Mouse (Mus musculus): Measurements from ENCODE around the gene Plekha7. TPM values are rescaled to one million over a fixed set of nuclear protein-coding genes. Genes with fewer than 3 reads are reported as not detected.
A peak's percentile ranks its signal among the peaks of the same experiment; 100 is the strongest.
"Not testable (repeated sequence)": the region's sequence is repeated elsewhere in the genome, so short reads cannot be mapped to it uniquely, and the experiment has no call there.

Gene Plekha7
- total and polyA plus RNA-seq, 2 experiments from 2014 or later = 9.0 to 20.9 TPM

GRCm38 (mm10) chr7:116092710-116093465 is 215.3 kb downstream of the Plekha7 start:
- ATAC-seq (ENCODE audit: low FRiP score) (peak; percentile 100), DNase-seq (ENCODE audit: low spot score) (peak; percentile 99)
- Histone ChIP-seq H3K9ac (replicated peaks; ENCODE audit: low read length, poor library complexity, severe bottlenecking) (peak overlapping the region; percentile 73), H3K27me3 (ENCODE audit: insufficient read depth, low read length) (no peaks in the 10 kb centered on the region), H3K4me1 (ENCODE audit: insufficient read depth, low read length) (peaks cover 9% of the 10 kb centered on the region), H3K27ac (ENCODE audit: low read depth, low read length) (peak overlapping the region; percentile 97), H3K9me3 (ENCODE audit: low read length) (no peaks in the 10 kb centered on the region), H3K4me2 (ENCODE audit: low read depth, low read length, poor library complexity, severe bottlenecking) (peak overlapping the region; percentile 73), H3K4me3 (ENCODE audit: low read depth, low read length) (peak overlapping the region; percentile 67), H3K36me3 (ENCODE audit: insufficient read depth, low read length) (no peaks in the 10 kb centered on the region)
- under 1% methylated on average over 38 of the region's 38 CpGs for WGBS
- TF ChIP-seq CTCF (IDR thresholded peaks at IDR 0.05) = peak; percentile 70

- not testable (repeated sequence) for H3K4me3 ChIP-seq (ENCODE audit: low read depth, low read length); ATAC-seq (ENCODE audit: low FRiP score); DNase-seq (ENCODE audit: low spot score); H3K36me3 ChIP-seq (ENCODE audit: insufficient read depth, low read length); H3K27ac ChIP-seq (ENCODE audit: low read depth, low read length); H3K4me1 ChIP-seq (ENCODE audit: insufficient read depth, low read length); H3K9ac ChIP-seq (replicated peaks; ENCODE audit: low read length, poor library complexity, severe bottlenecking); H3K9me3 ChIP-seq (ENCODE audit: low read length); H3K27me3 ChIP-seq (ENCODE audit: insufficient read depth, low read length); H3K4me2 ChIP-seq (ENCODE audit: low read depth, low read length, poor library complexity, severe bottlenecking)
- WGBS = 98% methylated on average over 11 of the region's 11 CpGs
Observed at GRCm38 (mm10) chr7:116084366-116084765, 223.8 kb downstream of the Plekha7 start, which contains the start of gene Gm4353. Gm4353 (minus strand) TSS chr7:116084635.

Other genes with a start within 250 kb of the Plekha7 start
- gene Gm4353, start 223.7 kb downstream of the Plekha7 start, total RNA-seq (2014; rRNA removed) = 0.93 and 4.0 TPM in 2 replicates
- gene Gm4353, start 223.7 kb downstream of the Plekha7 start, polyA plus RNA-seq (2015; fragmentation: Nextera tagmentation; extraction: Ambion mirVana) = 0.28 and 0.54 TPM in 2 replicates
- gene Rps13, start 25.8 kb upstream of the Plekha7 start, total RNA-seq (2014; rRNA removed) = 171 and 256 TPM in 2 replicates
- gene Rps13, start 25.8 kb upstream of the Plekha7 start, polyA plus RNA-seq (2015; fragmentation: Nextera tagmentation; extraction: Ambion mirVana) = 474 and 484 TPM in 2 replicates
- gene Pik3c2a, start 135.1 kb upstream of the Plekha7 start, total RNA-seq (2014; rRNA removed) = 20.9 and 23.6 TPM in 2 replicates
- 5.5 and 9.1 TPM in 2 replicates for gene Pik3c2a, start 135.1 kb upstream of the Plekha7 start, polyA plus RNA-seq (2015; fragmentation: Nextera tagmentation; extraction: Ambion mirVana)
- gene Nucb2, start 196.0 kb upstream of the Plekha7 start, total RNA-seq (2014; rRNA removed) = 14.5 and 43.2 TPM in 2 replicates
- gene Nucb2, start 196.0 kb upstream of the Plekha7 start, polyA plus RNA-seq (2015; fragmentation: Nextera tagmentation; extraction: Ambion mirVana) = 43.3 and 50.4 TPM in 2 replicates

Measured in midbrain, postnatal 0 days (tissue).